Mouse (Mus musculus) left cerebral cortex, postnatal 4 days (tissue): ENCODE data around the gene Pomt2. TPM values are rescaled to one million over a fixed set of nuclear protein-coding genes. Genes with fewer than 3 reads are reported as not detected.

Source experiments
- total RNA-seq, 2 experiments: library from RNA; stranded (reverse); gene quantifications; 2 replicates each; pipeline ENCODE4 v1.2.3; 2021

Gene Pomt2
- total RNA-seq, 2 experiments from 2014 or later: 22.4 to 23.8 TPM

Other genes starting within 250 kb of the Pomt2 start
- 10 to 100 TPM; 56.9 to 60.6 TPM for gene Cipc, start 200.9 kb downstream of the Pomt2 start, total RNA-seq
- gene Zdhhc22, start 157.5 kb downstream of the Pomt2 start, total RNA-seq: 10 to 100 TPM; 15.8 to 19.0 TPM
- gene Tmem63c, start 126.6 kb downstream of the Pomt2 start, total RNA-seq: 10 to 100 TPM; 29.5 to 30.1 TPM
- 1 to 10 TPM; 4.7 to 5.5 TPM for gene Ngb, start 45.4 kb downstream of the Pomt2 start, total RNA-seq
- gene Gstz1, start 803 bp downstream of the Pomt2 start, total RNA-seq: 10 to 100 TPM; 59.4 TPM
- gene Samd15, start 51.8 kb upstream of the Pomt2 start, total RNA-seq: 1 to 10 TPM; 2.7 to 2.8 TPM
- 10 to 100 TPM; 21.1 to 22.6 TPM for gene Tmed8, start 52.5 kb upstream of the Pomt2 start, total RNA-seq
- gene Noxred1, start 90.8 kb upstream of the Pomt2 start, total RNA-seq: 1 to 10 TPM; 1.2 to 1.6 TPM
- gene Vipas39, start 118.3 kb upstream of the Pomt2 start, total RNA-seq: 10 to 100 TPM; 60.5 to 62.8 TPM
- 100 to 1,000 TPM; 151 to 156 TPM for gene Ahsa1, start 118.5 kb upstream of the Pomt2 start, total RNA-seq
- 1 to 10 TPM in 1 of 2 experiments, under 1 TPM in 1; 0.68 to 1.4 TPM for gene Ism2, start 151.7 kb upstream of the Pomt2 start, total RNA-seq
- gene Sptlc2, start 240.4 kb upstream of the Pomt2 start, total RNA-seq: 10 to 100 TPM; 73.4 to 81.9 TPM